Mouse (Mus musculus) thymus, adult 2 months (tissue): ENCODE measurements around the gene Zfp710.

ENCODE experiments used
- CTCF ChIP-seq: fragments of 200-500 bp; IDR thresholded peaks from 2 replicates; pipeline ENCODE4 v1.5.1; 2012; ENCODE audit warnings: mild to moderate bottlenecking, control low read depth, low read length, moderate library complexity, borderline replicate concordance; ENCODE audit not compliant: control insufficient read depth, poor library complexity, insufficient read depth; ENCODE audit errors: extremely low read depth
- POLR2A ChIP-seq: fragments of 200-500 bp; IDR thresholded peaks from 2 replicates; pipeline ENCODE4 v1.6.1; 2012; ENCODE audit warnings: mild to moderate bottlenecking, low read length, control low read depth, moderate library complexity; ENCODE audit not compliant: control insufficient read depth, poor library complexity, insufficient read depth; ENCODE audit errors: extremely low read depth

DNA sequence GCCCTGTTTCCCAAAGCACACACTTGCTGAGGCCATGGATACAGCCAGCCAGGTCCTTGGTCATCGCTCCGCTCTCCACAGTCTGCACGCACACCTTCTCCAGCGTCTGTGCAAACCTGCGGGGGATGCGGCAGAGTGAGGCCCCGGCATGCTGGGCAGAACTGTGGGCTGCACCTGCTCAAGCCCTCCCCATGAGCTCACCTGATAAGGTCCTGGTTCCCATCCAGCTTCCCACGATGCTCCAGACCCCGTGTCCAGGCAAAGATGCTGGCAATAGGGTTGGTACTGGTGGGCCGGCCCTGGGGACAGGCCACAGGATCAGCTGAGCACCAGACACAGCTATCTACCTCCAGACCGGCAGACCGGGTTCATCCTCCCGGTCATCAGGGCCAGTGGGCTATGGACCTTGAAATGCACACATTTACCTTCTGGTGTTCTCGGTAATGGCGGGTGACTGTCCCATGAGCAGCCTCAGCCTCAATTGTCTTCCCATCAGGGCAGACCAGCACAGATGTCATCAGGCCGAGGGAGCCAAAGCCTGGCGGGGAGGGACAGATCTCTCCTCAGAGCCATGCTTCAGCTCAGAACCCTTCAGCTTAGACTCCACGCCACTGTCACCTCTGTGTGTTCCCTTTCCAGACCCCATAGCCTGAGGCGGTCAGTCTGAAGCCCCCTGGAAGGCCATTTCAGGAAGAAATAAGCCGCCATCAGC, 71.1 kb downstream of the Zfp710 start:
- TF ChIP-seq POLR2A (no peak), CTCF (no peak)
